Mouse (Mus musculus) gastrocnemius, adult 18-20 months (tissue): ENCODE measurements around the gene Safb2. TPM values are rescaled to one million over a fixed set of nuclear protein-coding genes. Genes with fewer than 3 reads are reported as not detected.

Experiments
- DNase-seq: peaks from one replicate; pipeline ENCODE4 v3.0.0; 2021; ENCODE audit warnings: low spot score
- total RNA-seq, 2 experiments: library from RNA; stranded (reverse); gene quantifications; 2 replicates each; pipeline ENCODE4 v1.2.3; 2021

Safb2 gene
- total RNA-seq, 2 experiments from 2014 or later: 28.5 to 30.1 TPM

- DNase-seq: peak; percentile 96
Observed at GRCm38 (mm10) chr17:56609452-56610171, 25.2 kb upstream of the Safb2 start, which contains the start of gene 2410015M20Rik. Gene 2410015M20Rik (minus strand): TSS chr17:56609771.

- no peak for DNase-seq
Observed at GRCm38 (mm10) chr17:56608699-56609098, 24.3 kb upstream of the Safb2 start.

GRCm38 (mm10) chr17:56607521-56608062 is 23.2 kb upstream of the Safb2 start:
- no peak for DNase-seq

- no peak for DNase-seq
Observed at GRCm38 (mm10) chr17:56605431-56605830, 21.0 kb upstream of the Safb2 start.

GRCm38 (mm10) chr17:56604422-56604821 is 20.0 kb upstream of the Safb2 start:
- DNase-seq: no peak

GRCm38 (mm10) chr17:56604070-56604380 is 19.6 kb upstream of the Safb2 start:
- no peak for DNase-seq

- no peak for DNase-seq
Observed at GRCm38 (mm10) chr17:56603186-56604069, 19.0 kb upstream of the Safb2 start.

GRCm38 (mm10) chr17:56593527-56594271 is 9.3 kb upstream of the Safb2 start:
- DNase-seq: no peak

- DNase-seq: no peak
Observed at GRCm38 (mm10) chr17:56592553-56592952, 8.2 kb upstream of the Safb2 start.

- no peak for DNase-seq
Observed at GRCm38 (mm10) chr17:56588921-56589320, 4.5 kb upstream of the Safb2 start.

GRCm38 (mm10) chr17:56587773-56588172 is 3.4 kb upstream of the Safb2 start:
- DNase-seq: no peak

- DNase-seq: peak; percentile 48
Observed at GRCm38 (mm10) chr17:56585171-56585821, 911 bp upstream of the Safb2 start.

- DNase-seq: peak; percentile 54
Observed at GRCm38 (mm10) chr17:56583611-56584256, 651 bp downstream of the Safb2 start.

- no peak for DNase-seq
Observed at GRCm38 (mm10) chr17:56583071-56583470, 1.3 kb downstream of the Safb2 start.

GRCm38 (mm10) chr17:56572939-56573338 is 11.4 kb downstream of the Safb2 start:
- no peak for DNase-seq

- no peak for DNase-seq
Observed at GRCm38 (mm10) chr17:56572154-56572553, 12.2 kb downstream of the Safb2 start.

GRCm38 (mm10) chr17:56570287-56570686 is 14.1 kb downstream of the Safb2 start:
- no peak for DNase-seq

GRCm38 (mm10) chr17:56567370-56567769 is 17.0 kb downstream of the Safb2 start:
- DNase-seq: no peak

GRCm38 (mm10) chr17:56566918-56567317 is 17.5 kb downstream of the Safb2 start:
- DNase-seq: no peak

- DNase-seq: no peak
Observed at GRCm38 (mm10) chr17:56566293-56566692, 18.1 kb downstream of the Safb2 start.

- DNase-seq: no peak
Observed at GRCm38 (mm10) chr17:56561866-56562265, 22.5 kb downstream of the Safb2 start.
